Mouse (Mus musculus) adipocyte (in vitro differentiated cells): ENCODE measurements at regions not wholly inside any gene's neighbourhood (a gene's known extent, or its start where the extent isn't known, plus 50 kb on each side); places are given as distances from the start of the nearest gene placed in this dataset.

ENCODE experiments used
- DNase-seq: peaks from one replicate; pipeline ENCODE4 v3.0.0-alpha.2; 2016; ENCODE audit warnings: low spot score

GRCm38 (mm10) chr3:37876016-37876765, 151.9 kb upstream of the Gm5148 start:
- no peak for DNase-seq

DNA sequence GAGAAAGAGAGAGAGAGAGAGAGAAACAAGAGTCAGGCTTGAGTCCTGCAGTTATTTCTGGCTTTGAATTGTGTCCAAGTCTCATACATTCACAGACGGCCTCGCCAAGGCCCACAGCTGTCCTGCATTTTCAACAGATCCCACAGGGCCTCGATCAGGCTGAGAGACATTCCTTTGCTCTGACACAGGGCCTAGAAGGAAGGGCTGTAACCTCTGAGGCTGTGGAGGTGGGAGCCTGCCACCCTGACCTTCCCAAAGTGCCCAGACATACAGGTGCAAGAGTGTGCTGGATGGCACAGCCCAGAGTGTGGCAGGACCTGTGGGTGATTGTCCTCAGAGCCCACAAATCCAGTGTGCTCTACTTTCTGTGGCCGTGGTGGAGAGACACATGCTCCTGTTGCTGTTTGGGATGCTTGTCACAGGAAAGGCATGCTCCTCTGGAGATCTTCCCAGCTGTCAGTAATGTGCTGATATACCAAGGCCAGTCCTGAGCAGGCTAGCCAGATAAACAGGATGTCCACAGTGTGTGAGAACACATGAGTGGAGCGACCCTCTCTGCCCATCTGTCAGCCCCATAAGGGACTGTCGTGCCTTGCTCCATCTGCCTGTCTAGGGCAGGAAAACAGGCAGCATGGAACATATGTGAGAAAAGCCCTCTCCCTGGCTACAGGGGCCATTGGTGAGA, 151.2 kb upstream of the Gm5148 start:
- peak; percentile 90 for DNase-seq

GRCm38 (mm10) chr3:37874864-37875263, 150.6 kb upstream of the Gm5148 start:
- DNase-seq: peak; percentile 45

DNA sequence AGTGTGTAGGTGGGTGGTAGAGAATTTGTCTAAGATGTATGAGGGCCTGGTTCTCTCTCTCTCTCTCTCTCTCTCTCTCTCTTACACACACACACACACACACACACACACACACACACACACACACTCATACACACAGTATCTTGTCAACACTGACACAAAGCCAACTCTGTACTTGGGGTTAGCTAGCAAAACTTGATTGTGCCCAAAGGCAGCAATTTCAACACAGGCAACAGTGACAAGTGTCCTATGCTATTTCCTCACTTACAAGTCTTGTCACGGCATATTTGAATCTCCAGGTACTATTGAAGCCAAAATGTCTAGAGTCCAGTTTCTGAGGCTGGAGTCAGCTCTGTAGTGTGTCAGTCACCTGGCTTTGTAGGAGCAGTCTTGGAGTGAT, 150.1 kb upstream of the Gm5148 start:
- DNase-seq: peak; percentile 66

- DNase-seq: no peak
These were observed 148.0 kb upstream of the Gm5148 start for GRCm38 (mm10) chr3:37872329-37872728.

DNA sequence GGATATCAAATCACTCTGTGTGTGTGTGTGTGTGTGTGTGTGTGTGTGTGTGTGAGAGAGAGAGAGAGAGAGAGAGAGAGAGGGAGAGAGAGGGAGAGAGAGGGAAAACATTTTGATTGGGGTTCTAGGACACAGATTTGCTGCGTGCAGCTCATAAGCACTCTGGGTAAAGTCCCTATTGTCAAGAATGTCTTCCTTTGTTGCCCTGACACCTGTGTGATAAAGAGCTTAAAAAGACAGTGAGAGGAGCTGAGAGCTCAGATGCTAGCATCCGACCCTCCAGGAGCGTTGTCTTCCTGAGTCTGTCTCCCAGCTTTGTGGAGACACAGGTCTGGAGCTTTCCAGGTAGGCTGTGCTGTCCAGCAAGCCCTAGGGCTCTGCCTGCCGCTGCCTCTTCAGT, 146.8 kb upstream of the Gm5148 start:
- no peak for DNase-seq

- DNase-seq: no peak
These were observed 144.2 kb upstream of the Gm5148 start for GRCm38 (mm10) chr3:37868454-37868853.

DNA sequence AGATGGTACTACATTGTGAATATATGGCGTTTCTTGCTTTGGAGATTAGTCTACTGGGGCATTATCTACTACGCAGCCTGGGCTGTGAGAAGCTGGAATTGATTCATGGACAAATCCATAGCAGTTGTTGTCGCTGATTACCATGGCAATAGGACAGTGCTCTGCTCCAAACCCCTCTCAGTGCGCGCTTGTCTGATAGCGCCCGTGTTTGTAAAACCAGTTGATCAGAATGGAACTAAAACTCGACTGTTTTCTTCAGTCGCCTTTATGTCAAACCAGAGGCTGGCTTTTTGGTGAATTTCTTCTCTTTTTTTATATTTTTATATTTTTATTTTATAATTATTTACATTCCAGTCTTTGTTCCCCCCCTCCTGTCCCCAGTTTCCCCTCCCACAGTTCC, 138.5 kb upstream of the Gm5148 start:
- DNase-seq: no peak

DNA sequence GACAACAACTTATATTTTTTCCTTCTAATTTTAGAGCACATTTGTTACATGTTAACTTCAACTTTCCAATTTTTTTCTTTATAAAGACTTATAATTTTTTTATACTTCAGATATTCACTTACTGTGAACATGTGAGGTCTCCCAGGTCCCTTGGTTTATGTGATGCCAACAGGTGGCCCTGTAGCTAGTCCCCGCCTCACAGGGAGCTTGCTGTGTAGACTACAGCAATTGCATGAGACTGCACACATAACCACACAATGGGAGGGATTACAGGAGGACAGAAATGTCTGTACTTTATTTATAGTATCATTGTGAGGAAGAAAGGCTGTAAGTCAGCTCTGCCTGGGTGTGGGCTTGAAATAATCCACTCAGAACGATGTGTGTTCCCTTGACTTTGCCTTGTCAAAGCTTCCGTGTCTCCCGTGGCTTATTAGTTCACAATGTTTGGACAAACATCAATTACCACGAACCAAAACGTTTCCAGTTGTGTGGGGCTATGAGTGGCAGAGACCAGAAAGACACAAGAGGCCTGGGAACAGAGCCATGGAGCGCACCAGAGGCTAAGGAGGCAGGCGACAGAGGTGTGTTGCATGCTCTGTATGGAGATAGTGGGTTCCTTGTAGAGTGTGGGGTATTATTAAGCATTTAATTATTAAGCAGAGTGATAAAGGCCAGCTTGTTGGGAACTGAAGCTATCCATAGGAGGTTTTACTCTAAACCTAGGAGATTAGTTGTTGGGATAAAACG, 136.6 kb upstream of the Gm5148 start:
- DNase-seq: no peak

DNA sequence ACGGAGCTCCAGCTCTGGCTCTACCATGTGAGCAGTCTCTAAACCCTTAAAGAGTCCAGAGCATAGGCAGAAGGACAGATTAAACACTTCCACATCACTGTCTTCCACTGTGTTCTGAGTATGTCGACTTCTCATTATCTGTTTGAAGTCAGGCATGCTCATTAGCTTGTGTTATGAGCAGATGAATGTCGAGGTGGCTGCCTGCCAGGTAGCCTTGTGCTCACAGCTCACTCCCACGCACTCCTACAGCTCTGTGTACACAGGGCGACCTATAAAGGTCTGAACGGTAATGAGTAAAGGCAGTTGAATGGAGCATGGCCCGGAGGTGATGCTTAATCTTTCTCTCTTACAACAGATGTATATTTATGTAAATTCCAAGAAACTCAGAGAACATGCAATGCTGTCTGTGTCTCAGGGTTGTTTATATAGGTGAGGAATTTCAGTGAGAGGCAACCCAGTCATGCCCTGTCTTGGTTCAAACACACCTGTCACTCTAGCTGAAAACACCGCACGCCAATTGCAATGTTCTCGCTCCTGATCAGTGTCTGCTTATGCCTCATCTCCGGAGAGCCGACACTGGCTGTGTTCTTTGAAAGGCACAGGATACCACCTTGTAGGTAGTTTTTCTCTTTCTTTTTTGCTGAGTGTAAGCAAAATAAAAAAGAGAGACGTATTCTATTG, 135.9 kb upstream of the Gm5148 start:
- peak; percentile 34 for DNase-seq

DNA sequence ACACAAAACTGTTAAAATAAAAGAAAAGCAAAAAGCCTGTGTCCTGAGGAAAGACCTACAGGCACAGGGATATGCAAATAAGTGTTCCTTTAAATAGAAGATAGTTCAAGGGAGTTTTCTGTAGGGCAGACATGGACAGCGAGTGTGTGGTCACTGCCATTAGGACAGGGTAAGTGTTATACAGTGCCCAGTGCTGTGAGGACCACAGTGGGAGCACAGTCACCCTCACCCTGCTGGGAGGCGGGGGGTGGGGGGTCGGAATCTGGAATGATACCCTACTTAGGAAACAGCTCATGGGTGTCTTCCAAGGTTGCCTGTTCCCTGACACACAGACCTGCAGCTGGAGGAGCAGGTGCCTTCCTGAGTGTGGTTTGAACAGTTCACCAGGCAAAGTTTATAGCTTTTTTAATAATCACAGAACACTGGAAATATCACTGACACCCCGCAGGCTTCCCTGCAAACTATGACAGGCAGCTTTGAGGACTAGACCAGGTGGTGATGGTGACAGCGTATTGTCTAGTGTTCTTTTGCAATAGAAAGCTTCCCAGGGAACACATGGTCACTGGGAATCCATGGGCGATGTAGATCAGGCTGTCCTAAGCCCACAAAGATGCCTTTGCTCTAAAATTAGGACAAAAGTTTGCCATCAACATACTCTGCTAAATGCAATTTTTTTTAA, 134.5 kb upstream of the Gm5148 start:
- no peak for DNase-seq

DNA sequence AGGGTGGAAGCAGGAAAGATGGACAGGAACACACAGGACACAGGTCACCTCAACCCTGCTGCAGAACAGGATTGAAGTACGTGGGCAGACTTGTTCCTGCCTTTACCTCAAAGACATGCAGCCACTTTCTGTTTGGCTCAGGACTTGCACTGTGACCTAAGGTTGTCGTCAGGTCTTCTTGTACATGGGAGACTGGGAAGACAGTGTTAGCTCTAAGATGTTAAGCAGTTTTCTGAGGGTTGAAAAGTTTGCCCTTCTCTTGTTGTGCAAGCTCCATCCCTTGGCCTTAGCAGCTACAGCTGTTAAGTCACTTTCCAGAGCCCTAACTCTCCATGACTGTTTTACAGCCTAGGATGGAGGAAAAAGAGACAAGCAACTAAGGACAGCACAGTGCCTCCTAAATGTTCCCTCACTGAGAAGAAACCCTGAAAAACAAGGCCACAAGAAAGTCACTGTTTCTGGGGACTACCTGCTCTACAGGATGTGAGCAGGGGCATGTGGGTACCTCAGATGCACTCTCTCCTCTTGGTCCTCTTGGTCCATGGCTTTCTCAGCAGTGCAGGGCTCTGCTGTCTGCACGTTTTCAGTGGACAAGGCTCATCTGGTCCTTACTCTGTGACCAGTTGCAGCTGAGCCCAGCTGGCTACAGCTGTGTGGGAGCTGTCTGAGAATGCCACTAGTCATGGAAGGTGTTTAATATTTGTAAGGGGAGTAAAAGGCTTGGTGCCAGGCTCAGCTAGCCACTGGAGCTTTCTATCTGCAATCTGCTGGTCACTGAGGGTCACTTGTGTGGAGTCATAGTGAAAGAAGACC, 122.1 kb upstream of the Gm5148 start:
- DNase-seq: no peak

DNA sequence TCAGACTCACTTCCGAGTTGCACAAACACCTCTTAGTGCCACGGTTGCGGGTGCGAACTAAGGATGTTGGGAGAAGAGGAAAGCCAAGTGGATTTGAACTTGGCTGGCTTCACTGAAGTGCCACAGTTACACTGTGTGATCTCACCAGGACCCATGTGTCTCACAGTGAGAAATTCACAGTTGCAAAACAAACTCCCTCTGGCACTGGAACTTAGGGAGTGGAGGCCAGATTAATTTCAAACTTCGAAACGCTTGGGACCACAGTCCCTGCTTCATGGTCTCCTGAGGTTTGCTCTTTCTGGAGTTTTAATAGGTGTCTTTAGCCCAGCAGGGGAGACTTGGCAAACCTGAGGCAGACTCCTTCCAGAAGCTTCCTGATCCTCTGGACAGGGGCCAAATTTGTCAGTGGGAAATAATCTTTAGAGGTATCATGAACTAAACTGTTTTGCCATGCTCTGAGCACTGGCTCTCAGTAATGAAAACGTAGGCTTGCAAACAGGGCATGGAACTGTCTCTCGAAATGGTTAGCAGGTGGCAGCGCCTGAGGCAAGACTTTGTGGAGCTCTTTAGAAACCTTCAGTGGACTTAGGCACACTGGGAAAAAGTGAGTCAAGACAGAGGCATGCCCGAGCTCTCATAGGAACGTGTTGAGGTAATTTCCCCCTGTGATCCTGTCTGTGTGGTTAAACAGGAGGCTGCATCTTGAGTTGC, 121.2 kb upstream of the Gm5148 start:
- peak; percentile 72 for DNase-seq

DNA sequence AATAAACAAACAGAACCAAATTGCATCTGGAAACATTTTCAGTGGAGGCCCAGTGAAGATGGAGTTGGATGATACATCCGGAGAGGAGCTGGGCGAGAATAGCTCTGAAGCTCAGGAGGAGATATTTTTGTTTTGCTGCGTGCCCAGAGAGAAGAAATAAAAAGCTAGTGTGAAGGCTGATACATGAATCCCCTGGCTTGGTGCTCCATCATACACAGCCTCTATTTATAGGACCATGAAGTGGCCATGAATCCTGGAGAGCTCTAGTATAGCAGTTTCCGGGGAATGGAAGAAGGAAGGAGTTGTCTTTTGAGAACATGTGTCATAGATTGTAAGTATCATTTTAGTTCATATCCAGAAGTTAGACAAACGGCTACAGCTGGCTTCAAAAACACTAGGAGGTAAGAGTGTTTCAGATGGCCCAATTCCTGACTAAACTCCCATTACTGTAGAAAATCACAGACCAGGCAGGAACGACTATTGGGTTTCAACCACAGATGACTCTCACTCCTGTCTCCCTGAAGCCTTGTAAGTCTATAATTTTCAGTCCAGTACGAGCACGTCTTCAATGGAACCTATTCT, 120.5 kb upstream of the Gm5148 start:
- peak; percentile 21 for DNase-seq

DNA sequence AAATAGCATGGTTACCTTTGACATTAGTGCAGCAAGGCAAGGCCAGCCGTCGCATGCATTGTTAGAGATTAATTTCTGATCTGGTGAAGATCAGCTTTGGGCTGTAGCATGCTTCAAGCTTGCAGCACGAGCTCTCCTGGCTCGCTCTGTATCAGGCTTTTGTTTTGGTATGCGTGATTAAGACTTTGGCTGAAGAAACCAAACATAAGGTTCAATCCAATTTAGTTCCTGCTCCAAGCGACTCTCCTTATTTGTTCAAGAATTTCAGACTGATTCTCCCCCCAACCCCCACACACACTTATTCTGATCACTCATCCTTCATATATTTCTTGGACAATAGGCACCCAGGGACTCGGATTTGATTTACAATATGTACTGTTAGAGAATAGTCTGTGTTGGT, 118.0 kb upstream of the Gm5148 start:
- DNase-seq: peak; percentile 47

DNA sequence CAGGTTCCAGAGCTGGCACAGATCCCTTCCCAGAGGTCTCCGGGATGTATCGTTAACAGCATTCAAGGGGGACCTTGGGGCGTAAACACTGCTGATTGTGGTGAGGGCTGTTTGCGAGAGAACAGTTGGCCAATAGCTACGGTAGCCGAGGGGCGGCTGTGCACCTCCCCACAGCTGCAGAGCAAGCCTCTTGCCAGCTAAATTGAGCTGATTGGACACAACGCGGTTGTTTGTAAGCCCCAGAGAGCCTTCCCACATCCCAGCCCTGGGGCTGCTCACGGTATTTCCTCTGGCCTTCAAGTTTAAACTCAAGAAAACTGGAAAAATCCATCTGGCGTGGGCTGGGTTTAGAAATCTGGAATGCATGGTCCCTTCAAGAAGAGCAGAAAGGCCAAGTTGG, 114.6 kb upstream of the Gm5148 start:
- no peak for DNase-seq

- DNase-seq: peak; percentile 79
These were observed 112.5 kb upstream of the Gm5148 start for GRCm38 (mm10) chr3:37836749-37837148.

- no peak for DNase-seq
These were observed 111.4 kb upstream of the Gm5148 start for GRCm38 (mm10) chr3:37835687-37836086.

DNA sequence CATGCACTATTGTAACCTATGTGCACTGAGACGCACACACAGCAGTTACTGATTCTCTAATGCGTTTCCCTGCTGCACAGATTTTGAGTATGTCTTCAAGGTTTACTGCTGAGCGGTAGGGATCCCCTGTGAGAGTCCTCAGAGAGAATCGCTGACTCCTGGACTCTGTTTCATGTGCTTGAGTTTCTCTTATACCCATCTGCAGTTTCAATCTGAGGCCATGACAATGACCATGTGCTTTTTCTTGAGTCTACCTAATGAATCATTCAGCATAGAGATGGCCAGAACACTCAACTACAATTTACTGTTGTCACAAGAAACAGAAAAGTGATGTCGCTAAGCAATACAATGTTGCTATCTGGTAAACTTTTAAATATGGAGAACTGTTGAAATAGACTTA, 110.8 kb upstream of the Gm5148 start:
- DNase-seq: no peak

- no peak for DNase-seq
These were observed 110.3 kb upstream of the Gm5148 start for GRCm38 (mm10) chr3:37834626-37835025.
